Mouse (Mus musculus) left cerebral cortex, postnatal 36 days (tissue): ENCODE data around the gene Il22ra1. TPM values are rescaled to one million over a fixed set of nuclear protein-coding genes. Genes with fewer than 3 reads are reported as not detected.
"Not testable (repeated sequence)": the region's sequence is repeated elsewhere in the genome, so short reads cannot be mapped to it uniquely, and the experiment has no call there.

Experiments
- DNase-seq, 2 experiments: peaks; one replicate each; pipeline ENCODE4 v3.0.0; 2021 to 2022; ENCODE audit warnings: low spot score in 2 of 2, mixed read lengths in 1 of 2
- intact Hi-C: fragments of 180-260 bp; cut with DNase I; formaldehyde crosslinking; loops from one replicate; pipeline ENCODE4 v1.15.1; 2025
- total RNA-seq, 2 experiments: library from RNA; stranded (reverse); gene quantifications; 2 replicates each; pipeline ENCODE4 v1.2.3; 2021

Gene Il22ra1
- under 1 TPM; 0.12 to 0.20 TPM for total RNA-seq

GRCm38 (mm10) chr4:135727817-135728216 lies at the start of gene Il22ra1:
Gene Il22ra1, plus strand, starts transcription at chr4:135728172.
- no peak for DNase-seq
- intact Hi-C loops = no loop called here

DNA sequence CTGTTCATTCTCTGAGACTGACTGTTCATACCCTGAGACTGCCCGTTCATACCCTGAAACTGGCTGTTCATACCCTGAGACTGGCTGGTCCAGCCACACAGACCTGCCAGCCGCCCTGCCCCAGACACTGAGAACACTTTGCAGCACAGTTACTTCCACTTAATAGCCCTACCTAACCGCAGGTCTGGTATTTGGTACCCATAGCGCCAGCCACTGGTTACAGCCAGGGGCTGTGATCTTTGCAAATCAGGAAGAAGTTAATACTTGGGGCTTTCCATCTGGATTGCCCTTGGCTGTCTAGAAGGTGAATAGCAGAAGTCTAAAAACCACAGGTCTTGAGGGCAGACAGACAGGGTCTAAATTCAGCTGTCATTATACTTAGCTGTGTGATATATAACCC lies 48.7 kb upstream of the Il22ra1 start:
- intact Hi-C loops = no loop called here
- DNase-seq = no peak

GRCm38 (mm10) chr4:135681789-135682188 lies 46.2 kb upstream of the Il22ra1 start:
- DNase-seq = no peak
- intact Hi-C loops = loop anchor here (5.0 kb wide), 1 partner anchor 86 kb away; no protein-coding TSS in a partner anchor

DNA sequence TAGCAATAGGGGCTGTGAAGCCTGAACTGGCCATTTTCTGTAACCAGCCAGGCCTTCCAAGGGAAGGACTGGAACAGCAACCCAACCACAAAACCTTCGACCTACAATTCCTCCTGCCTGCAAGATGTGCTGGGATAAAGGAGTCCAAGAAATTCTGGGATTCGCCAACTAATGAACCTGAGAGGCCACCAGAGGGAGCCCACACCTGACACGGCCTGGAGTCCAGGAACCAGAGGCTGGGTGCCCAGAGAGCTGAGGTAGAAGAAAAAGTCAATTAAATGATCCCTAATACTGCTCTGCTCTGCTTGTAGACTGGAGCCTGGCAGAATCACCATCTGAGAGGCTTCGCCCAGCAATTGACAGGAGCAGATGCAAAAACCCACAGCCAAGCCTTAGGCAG lies 44.4 kb upstream of the Il22ra1 start:
- intact Hi-C loops = loop anchor here (5.0 kb wide), 1 partner anchor 84 kb away; no protein-coding TSS in a partner anchor
- DNase-seq = no peak

- intact Hi-C loops = loop anchor here (5.0 kb wide), 1 partner anchor 83 kb away; no protein-coding TSS in a partner anchor
- DNase-seq = no peak
Observed at GRCm38 (mm10) chr4:135684731-135685130, 43.2 kb upstream of the Il22ra1 start.

DNA sequence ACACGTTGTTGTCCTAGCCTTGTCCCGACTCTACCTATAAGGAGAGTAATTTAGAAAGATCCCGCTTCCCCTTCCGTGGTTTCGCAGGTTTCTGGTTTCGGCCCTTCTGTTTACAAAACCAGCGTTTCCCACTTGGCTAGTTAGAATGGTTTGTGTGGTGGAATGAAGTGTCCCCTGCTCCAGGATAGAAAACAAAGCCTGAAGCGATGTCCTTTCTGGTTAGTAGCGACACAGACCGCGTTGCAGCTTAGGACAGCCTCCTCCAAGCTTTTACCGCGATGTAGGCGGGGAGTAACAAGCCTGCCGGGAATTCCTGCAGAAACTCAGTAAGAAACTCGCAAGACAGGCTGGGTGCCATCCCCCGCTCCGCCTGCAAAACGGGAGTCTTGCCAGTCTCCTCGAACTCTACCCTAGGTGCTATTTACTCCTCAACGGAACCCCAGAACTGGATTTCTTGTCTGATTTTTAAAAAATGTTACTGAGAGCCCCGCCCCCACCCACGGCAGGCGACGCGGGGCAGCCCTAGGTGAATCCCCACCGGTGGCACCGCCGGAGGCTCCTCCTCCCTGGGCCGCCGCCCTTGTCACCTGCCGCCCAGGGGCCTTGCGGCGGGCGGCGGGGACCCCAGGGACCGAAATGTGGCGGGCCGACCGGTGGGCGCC lies 41.9 kb upstream of the Il22ra1 start, which contains the start of gene Ifnlr1:
Gene Ifnlr1 (plus strand): TSS at position 382 of the 662 bp plus-strand sequence.
- intact Hi-C loops = no loop called here
- DNase-seq = peak; percentile 43 to 60

GRCm38 (mm10) chr4:135686568-135686953 lies 41.4 kb upstream of the Il22ra1 start:
- no peak for DNase-seq
- intact Hi-C loops = no loop called here

DNA sequence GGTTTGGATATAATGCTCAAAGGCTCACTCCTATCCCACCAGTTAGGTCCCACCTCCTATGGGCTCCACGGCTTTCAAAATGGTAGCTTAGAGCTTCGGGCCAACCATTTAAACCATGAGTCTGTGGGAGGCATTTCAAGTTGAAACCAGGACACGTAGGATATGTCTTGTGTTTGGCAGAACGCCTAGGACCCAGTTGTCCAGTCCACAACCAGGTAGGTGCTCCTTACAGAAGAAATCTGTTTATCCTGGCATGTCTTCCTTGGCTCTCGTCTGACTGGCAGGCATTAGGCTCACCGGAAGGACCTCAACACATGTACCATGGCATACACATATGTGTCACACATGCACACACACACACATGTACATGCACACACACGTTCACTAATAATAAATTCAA lies 38.2 kb upstream of the Il22ra1 start:
- intact Hi-C loops = no loop called here
- no peak for DNase-seq

DNA sequence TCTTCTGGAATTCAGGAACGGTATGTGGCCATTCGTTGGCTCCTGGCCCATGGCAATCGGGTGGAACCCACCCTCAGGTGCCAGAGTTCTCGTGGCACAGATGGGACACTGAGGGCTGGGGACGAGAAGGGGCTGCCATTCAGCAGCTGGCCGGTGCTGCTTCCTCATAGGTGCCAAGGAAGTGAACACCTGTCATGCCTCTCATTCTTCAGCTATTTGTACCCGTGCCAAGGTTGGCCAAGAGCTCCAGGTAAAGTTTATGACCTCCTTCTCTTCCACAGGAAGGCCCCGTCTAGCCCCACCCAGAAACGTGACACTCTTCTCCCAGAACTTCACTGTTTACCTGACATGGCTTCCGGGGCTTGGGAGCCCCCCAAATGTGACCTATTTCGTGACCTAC lies 37.7 kb upstream of the Il22ra1 start:
- DNase-seq = no peak
- intact Hi-C loops = no loop called here

- DNase-seq = no peak
- intact Hi-C loops = no loop called here
Observed at GRCm38 (mm10) chr4:135692916-135693315, 35.1 kb upstream of the Il22ra1 start.

DNA sequence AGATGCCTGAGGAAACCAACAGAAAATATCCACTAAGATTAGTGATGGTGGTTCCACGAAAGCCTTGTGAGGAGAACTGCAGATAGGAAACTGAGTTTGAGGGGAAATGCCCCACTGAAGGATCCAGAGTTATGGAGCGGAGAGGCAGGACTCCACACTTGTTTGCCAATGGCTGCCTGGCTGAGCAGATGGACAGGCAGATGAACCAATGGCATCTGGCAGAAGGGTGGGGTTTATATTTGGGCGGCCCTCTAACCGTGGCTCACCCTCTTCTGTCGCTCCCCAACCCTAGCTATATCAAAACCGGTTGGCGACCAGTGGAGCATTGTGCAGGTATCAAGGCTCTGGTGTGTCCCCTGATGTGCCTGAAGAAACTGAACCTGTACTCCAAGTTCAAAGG lies 29.5 kb upstream of the Il22ra1 start:
- no peak for DNase-seq
- intact Hi-C loops = no loop called here

DNA sequence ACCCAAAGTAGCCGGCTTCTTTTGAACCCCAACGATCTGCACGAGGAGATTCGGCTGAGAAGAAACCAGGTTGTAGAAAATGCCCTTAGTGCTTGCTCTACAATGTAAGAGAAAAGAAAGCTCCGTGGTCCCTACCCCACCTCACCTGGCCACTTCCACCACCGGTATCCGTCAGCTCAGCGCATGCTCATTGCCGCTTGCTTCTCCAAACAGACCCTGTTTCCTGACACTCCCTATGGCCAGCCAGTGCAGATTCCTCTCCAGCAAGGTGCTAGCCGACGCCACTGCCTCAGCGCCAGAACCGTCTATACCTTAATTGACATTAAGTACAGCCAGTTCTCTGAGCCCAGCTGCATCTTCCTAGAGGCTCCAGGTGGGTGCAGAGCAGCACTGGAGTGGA lies 24.5 kb upstream of the Il22ra1 start:
- intact Hi-C loops = no loop called here
- no peak for DNase-seq

DNA sequence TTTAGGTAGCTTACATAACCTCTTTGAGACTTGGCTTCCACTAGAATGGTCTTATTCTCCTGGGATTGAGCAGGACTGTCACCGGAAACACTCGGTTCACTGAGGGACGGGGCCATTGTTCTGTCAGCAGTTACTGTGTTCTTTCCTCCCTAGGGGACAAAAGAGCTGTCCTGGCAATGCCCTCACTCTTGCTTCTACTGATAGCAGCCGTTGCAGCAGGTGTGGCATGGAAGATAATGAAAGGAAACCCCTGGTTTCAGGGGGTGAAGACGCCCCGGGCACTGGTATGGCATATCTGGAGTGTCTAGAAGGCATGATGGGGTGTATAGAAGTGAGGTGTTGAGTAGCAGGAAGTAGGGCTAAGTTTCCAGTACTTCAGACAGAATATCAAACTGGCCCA lies 24.0 kb upstream of the Il22ra1 start:
- intact Hi-C loops = no loop called here
- no peak for DNase-seq

- DNase-seq = no peak
- intact Hi-C loops = no loop called here
Observed at GRCm38 (mm10) chr4:135706045-135706444, 21.9 kb upstream of the Il22ra1 start.

DNA sequence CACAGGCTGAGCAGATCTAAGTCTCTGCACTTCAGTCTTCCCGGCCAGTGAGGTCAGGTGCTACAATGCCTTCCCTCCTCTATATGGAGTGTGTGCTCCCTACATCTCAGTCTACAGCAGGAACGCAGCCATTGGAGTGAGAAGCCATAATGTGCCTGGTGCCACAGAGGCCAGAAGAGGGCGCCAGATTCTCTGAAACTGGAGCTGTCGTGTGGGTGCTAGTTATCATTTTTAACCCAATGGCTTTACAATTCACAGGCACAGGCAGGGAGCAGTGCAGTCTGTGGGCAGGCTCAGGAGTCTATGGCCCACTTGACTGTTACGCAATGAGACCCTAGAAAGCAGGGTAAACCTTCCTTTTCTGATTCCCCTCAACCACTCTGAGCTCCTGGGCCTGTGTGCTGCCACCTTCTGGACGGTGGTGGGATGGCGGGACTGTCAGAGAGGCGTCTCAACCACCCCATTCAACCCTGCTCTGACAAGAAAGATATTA lies 18.9 kb upstream of the Il22ra1 start:
- intact Hi-C loops = no loop called here
- DNase-seq = peak; percentile 49 to 63

DNA sequence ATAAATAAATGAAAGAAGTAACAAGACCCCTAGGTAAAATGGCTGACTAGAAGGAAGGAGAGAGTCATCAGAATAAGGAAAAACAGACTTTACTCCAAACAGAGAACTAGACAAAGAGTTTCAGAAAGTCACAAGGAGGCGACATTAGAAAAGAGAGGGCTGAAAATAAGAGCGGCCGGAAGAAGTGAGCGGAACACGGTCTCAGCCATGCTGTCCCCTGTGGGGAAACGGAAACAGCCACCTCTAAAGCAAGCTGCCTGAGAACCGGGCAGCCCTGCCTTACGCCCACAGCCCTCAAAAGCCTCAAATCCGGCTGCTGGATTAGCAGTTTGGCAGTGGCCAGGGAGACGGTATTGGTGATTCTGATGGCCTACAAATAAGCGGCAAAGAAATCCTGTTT lies 18.4 kb upstream of the Il22ra1 start:
- intact Hi-C loops = no loop called here
- no peak for DNase-seq

GRCm38 (mm10) chr4:135710392-135710791 lies 17.6 kb upstream of the Il22ra1 start:
- no peak for DNase-seq
- intact Hi-C loops = no loop called here

- intact Hi-C loops = no loop called here
- DNase-seq = peak; percentile 16 to 51
Observed at GRCm38 (mm10) chr4:135714776-135715175, 13.2 kb upstream of the Il22ra1 start.

DNA sequence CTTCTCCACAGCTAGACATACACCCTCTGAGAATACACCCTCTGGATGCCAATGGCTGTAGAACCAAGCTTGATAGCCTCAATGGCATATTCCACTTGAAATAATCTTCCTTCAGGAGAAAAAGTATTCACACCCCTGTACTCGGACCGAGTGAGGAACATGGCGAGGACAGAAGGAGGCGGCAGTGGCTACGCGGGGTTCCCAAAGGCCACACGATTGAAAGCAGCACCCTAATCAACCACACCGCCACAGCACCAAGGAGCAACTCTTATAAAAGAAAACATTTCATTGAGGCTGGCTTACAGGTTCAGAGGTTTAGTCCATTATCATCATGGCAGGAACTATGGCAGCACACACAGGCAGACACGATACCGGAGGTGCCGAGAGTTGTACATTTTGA lies 11.5 kb upstream of the Il22ra1 start:
- intact Hi-C loops = loop anchor here (2.0 kb wide), 1 partner anchor 34 kb away; no protein-coding TSS in a partner anchor
- not testable (repeated sequence) for DNase-seq

DNA sequence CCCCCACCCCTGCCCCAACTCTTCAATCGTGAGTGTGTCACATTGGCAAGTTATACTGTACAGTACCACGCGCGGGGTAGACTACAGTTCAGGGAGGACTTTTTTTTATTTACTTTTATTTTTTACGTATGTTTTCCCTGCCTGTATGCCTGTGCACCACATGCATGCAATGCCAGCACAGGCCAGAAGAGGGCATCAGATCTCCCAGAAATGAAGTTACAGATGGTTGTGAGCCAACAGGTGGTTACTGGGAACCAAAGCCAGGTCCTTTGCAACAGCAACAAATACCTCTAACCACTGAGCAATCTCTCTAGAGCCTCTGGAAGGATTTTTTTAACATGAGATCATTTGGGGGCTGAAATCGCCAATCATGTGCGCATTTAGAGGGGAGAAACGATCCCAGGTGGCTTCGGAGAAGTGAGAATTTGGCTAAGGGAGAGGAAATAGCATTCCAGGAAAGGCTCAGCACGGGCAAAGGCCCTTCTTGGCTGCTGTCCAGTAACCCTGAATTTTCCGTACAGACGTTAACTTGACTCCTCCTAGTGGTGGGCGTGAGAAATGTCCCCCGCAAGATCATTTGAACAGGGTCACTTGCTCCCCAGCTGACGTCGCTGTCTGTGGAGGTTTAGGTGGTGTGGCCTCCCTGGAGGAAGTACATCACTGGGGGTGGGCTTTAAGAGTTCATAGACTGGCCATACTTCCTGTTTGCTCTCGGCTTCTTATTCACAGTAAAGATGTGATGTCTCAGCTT lies 5.3 kb upstream of the Il22ra1 start:
- intact Hi-C loops = no loop called here
- no peak for DNase-seq

DNA sequence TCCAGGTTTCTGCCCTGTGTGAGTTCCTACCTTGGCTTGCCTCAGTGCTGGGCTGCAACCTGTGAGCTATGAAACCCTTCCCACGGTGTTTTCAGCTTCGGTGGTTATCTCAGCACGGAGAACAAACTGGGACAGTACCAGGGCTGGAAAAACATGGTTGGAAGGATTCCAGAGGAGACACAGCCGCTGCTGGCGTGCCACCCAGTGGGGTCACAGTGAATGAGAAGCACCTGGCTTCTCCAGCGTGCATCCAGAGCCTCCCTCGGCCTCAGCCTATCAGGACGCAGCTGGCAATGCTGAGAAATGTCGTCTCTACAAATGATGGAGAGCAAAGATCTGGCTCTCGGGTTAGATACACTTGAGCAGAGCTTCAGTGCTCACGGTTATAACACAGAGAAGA lies 1.6 kb upstream of the Il22ra1 start:
- no peak for DNase-seq
- intact Hi-C loops = no loop called here
